Mouse (Mus musculus) heart, embryonic 14.5 days (tissue): ENCODE measurements around the gene Actn4. TPM values are rescaled to one million over a fixed set of nuclear protein-coding genes. Genes with fewer than 3 reads are reported as not detected.
"Not testable (repeated sequence)": the region's sequence is repeated elsewhere in the genome, so short reads cannot be mapped to it uniquely, and the experiment has no call there.

Experiments used
- ATAC-seq: fragments of 200-750 bp; cut with Nextera tagmentation; 2 replicates; pipeline ENCODE4 v1.8.0; 2017; ENCODE audit warnings: low read depth, moderate TSS enrichment; ENCODE audit not compliant: insufficient number of reproducible peaks, insufficient read depth, low FRiP score
- H3K27ac ChIP-seq, 2 experiments: fragments of 200-500 bp in 1 of 2; fragments of 300-500 bp in 1 of 2; sonication (generic) in 1 of 2; replicated peaks in 1 of 2; 2 replicates each; pipeline ENCODE4 v1.5.1; 2012 to 2014; ENCODE audit warnings: low read depth in 2 of 2, low read length in 2 of 2, control low read depth in 1 of 2, mild to moderate bottlenecking in 1 of 2, mixed read lengths in 1 of 2; ENCODE audit not compliant: control insufficient read depth in 1 of 2, insufficient read depth in 1 of 2
- H3K27me3 ChIP-seq: fragments of 300-500 bp; sonication (generic); 2 replicates; pipeline ENCODE4 v1.6.1; 2014; ENCODE audit warnings: mild to moderate bottlenecking, low read length, control low read depth; ENCODE audit not compliant: control insufficient read depth, insufficient read depth
- H3K36me3 ChIP-seq: fragments of 300-500 bp; sonication (generic); 2 replicates; pipeline ENCODE4 v1.6.1; 2014; ENCODE audit warnings: mild to moderate bottlenecking, control low read depth, low read length, mixed read lengths; ENCODE audit not compliant: control insufficient read depth, insufficient read depth
- H3K4me1 ChIP-seq, 2 experiments: fragments of 200-500 bp in 1 of 2; fragments of 300-500 bp in 1 of 2; sonication (generic) in 1 of 2; 2 replicates each; pipeline ENCODE4 v1.6.1; 2012 to 2014; ENCODE audit warnings: low read length in 2 of 2, control low read depth in 1 of 2, mixed read lengths in 1 of 2; ENCODE audit not compliant: control insufficient read depth in 2 of 2, insufficient read depth in 2 of 2
- H3K4me2 ChIP-seq: fragments of 300-500 bp; sonication (generic); 2 replicates; pipeline ENCODE4 v1.6.1; 2014; ENCODE audit warnings: mild to moderate bottlenecking, low read length
- H3K4me3 ChIP-seq, 2 experiments: fragments of 200-500 bp in 1 of 2; fragments of 300-500 bp in 1 of 2; sonication (generic) in 1 of 2; 2 replicates each; pipeline ENCODE4 v1.5.1; 2012 to 2014; ENCODE audit warnings: low read length in 2 of 2, mild to moderate bottlenecking in 2 of 2, control low read depth in 1 of 2, low read depth in 1 of 2, moderate library complexity in 1 of 2; ENCODE audit not compliant: control insufficient read depth in 1 of 2, insufficient read depth in 1 of 2
- H3K9ac ChIP-seq: fragments of 300-500 bp; sonication (generic); 2 replicates; pipeline ENCODE4 v1.6.1; 2014; ENCODE audit warnings: mild to moderate bottlenecking, low read length
- H3K9me3 ChIP-seq: fragments of 300-500 bp; sonication (generic); 2 replicates; pipeline ENCODE4 v1.6.1; 2016; ENCODE audit warnings: low read length, control low read depth; ENCODE audit not compliant: control insufficient read depth
- WGBS: fragments of 180-500 bp; shearing (Covaris S2); extraction: QIAGEN DNeasy Blood & Tissue Kit; methylation state at CpG from one replicate; pipeline ENCODE4 v1.1.7; 2014; 5-methylcytosine and 5-hydroxymethylcytosine counted together
- polyA plus RNA-seq: library from polyadenylated mRNA; unstranded; fragments of >200 nt; fragmentation: Nextera tagmentation; extraction: Ambion mirVana; gene quantifications from 2 replicates; pipeline ENCODE4 v1.2.1, GENCODE M21; 2014

The Actn4 gene
- polyA plus RNA-seq, 1 experiment from 2014 or later = 221 TPM

- peak overlapping the region in 1 of 2 experiments; percentile 20; a peak in 2 of 4 replicates for H3K4me3 ChIP-seq
- not testable (repeated sequence) for H3K27ac ChIP-seq, ATAC-seq
These were observed 94.4 kb downstream of the Actn4 start for GRCm38 (mm10) chr7:28867508-28868340.

DNA sequence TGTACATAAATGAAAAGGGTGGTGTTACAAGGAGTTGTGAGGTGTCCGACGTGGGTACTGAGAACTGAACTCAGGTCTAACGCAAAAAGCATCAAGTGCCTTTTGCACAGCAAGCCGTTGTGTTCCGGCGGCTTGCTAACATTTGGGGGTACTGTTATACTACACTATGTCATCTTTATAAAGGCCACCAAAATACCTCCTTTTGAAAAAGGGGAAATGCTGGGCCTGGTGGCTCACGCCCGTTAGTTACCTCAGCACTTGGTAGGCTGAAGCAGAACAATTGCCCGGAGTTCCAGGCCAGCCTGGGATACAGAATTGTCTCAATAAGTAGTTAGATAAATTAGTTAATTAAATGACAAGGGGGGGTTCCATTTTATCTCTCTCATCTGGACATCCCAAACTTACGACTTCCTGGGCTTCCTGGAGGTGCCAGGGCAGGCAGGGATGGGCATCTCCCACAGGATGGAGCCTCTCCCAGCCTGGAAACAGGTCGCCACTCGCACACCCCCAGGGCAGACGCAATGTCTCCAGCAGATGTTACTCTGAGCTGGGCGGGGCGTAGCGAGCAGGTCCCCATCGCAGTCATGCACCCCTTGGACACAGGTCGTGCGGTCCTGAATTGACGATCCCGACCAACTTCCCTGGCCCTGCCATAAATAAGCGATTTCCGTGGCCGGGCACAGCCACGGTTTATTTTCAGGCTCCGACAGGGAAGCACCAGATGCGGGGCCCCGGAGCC is 95.2 kb downstream of the Actn4 start:
- Histone ChIP-seq H3K27me3 (no peaks in the 10 kb centered on the region), H3K4me2 (no peak overlapping the region), H3K9me3 (no peaks in the 10 kb centered on the region), H3K4me3 (no peak overlapping the region), H3K27ac (no peak overlapping the region), H3K36me3 (no peaks in the 10 kb centered on the region), H3K4me1 (peaks cover 19 to 20% of the 10 kb centered on the region in 2 experiments), H3K9ac (no peak overlapping the region)
- 93% methylated on average over 28 of the region's 28 CpGs for WGBS
- no peak for ATAC-seq

More at GRCm38 (mm10) chr7:28867508-28868340, 94.4 kb downstream of the Actn4 start:
- H3K36me3 ChIP-seq, H3K9me3 ChIP-seq, H3K27me3 ChIP-seq, H3K9ac ChIP-seq: not testable (repeated sequence)
- peaks cover 19 to 20% of the 10 kb centered on the region in 2 experiments for H3K4me1 ChIP-seq
- peak overlapping the region; percentile 52 for H3K4me2 ChIP-seq
- 26% methylated on average over 23 of the region's 23 CpGs for WGBS

DNA sequence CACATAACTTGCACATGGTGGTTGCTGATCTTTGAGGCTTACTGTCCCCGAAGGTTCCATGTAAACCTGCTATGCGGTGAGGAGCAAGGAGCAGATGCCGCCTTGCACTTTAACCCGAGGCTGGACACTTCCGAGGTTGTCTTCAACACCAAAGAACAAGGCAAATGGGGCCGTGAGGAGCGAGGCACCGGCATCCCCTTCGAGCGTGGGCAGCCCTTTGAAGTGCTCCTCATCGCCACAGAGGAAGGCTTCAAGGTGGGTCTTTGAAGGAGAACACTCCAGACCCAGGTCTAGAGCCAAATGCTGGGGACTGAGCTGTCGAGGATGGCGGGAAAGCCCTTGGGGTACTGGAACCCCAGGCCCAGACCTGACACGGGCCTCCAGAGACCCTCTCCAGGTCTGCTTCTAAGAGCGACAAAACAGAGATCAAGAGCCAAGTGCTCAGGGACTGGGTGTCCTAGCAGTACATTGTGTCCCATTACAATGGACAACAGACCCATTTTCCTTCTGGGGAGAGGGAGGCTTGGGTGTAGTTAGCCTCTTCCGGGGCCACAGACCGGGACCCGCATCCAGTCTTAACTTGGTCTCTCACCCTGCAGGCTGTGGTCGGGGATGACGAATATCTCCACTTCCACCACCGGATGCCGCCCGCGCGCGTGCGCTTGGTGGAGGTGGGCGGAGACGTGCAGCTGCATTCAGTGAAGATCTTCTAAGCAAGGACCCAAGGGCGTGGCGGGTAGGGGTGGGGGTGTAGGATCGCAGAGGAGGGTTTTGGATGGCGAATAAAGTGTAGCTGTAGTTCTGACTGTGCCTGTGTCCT is 96.4 kb downstream of the Actn4 start:
- WGBS = 41% methylated on average over 33 of the region's 33 CpGs
- no peaks in the 10 kb centered on the region for H3K27me3 ChIP-seq
- peaks cover 19 to 20% of the 10 kb centered on the region in 2 experiments for H3K4me1 ChIP-seq
- peak overlapping the region; percentile 59 for H3K4me2 ChIP-seq
- peak overlapping the region; percentile 20 to 27 for H3K4me3 ChIP-seq
- H3K9me3 ChIP-seq = 0 out of 2 replicates have a peak, but pooled peaks cover 4% of the 10 kb centered on the region
- ATAC-seq = 0 out of 2 replicates have a peak, but pooled peaks have one; percentile 38
- no peaks in the 10 kb centered on the region for H3K36me3 ChIP-seq
- peak overlapping the region; percentile 49 for H3K9ac ChIP-seq
- 0 out of 4 replicates have a peak overlapping the region, but pooled peaks of 1 of the 2 experiments have one; percentile 14 for H3K27ac ChIP-seq

GRCm38 (mm10) chr7:28864288-28864750 is 97.8 kb downstream of the Actn4 start:
- Histone ChIP-seq H3K4me2 (peak overlapping the region; percentile 23), H3K9ac (peak overlapping the region; percentile 8; the same call in 1 of the 2 replicates)
- ATAC-seq = no peak

DNA sequence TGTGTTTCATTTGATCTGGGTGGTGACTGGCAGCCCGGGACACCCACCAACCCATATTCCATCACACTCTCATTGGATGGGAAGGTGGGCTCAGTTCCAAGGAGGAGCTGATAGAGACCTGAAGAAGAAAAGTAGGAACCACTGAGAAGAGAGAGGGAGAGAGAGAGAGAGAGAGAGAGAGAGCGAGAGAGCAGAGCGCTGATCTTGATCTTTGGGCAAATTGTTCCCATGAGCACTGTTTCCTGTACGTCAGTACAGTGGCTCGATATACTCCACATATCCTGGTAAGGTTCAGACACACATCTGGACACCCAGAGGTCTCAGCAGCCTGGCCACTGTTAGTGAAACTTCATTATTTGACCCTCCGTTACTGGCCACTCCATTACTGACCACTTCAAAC is 98.6 kb downstream of the Actn4 start, which contains the start of gene Lgals7:
Lgals7 (plus strand) TSS at position 314 of the 400 bp plus-strand sequence.
- Histone ChIP-seq H3K36me3 (no peaks in the 10 kb centered on the region), H3K4me3 (no peak within 1 kb of the TSS), H3K27ac (peak within 1 kb of the TSS in 1 of 2 experiments; percentile 39; a peak in 1 of 4 replicates), H3K4me1 (peaks cover 19 to 20% of the 10 kb centered on the region in 2 experiments), H3K9me3 (0 out of 2 replicates have a peak, but pooled peaks cover 7% of the 10 kb centered on the region), H3K9ac (peak within 1 kb of the TSS; percentile 8; the same call in 1 of the 2 replicates), H3K27me3 (no peaks in the 10 kb centered on the region), H3K4me2 (peak within 1 kb of the TSS; percentile 23)
- ATAC-seq = no peak
- WGBS = 79% methylated on average over 6 of the region's 6 CpGs

More at GRCm38 (mm10) chr7:28864288-28864750, 97.8 kb downstream of the Actn4 start:
- H3K27me3 ChIP-seq = no peaks in the 10 kb centered on the region
- H3K36me3 ChIP-seq = no peaks in the 10 kb centered on the region
- H3K4me1 ChIP-seq = peaks cover 19 to 20% of the 10 kb centered on the region in 2 experiments
- WGBS = 34% methylated on average over 9 of the region's 9 CpGs
- peak overlapping the region in 1 of 2 experiments; percentile 39; a peak in 1 of 4 replicates for H3K27ac ChIP-seq
- H3K9me3 ChIP-seq = 0 out of 2 replicates have a peak, but pooled peaks cover 4% of the 10 kb centered on the region
- H3K4me3 ChIP-seq = no peak overlapping the region

DNA sequence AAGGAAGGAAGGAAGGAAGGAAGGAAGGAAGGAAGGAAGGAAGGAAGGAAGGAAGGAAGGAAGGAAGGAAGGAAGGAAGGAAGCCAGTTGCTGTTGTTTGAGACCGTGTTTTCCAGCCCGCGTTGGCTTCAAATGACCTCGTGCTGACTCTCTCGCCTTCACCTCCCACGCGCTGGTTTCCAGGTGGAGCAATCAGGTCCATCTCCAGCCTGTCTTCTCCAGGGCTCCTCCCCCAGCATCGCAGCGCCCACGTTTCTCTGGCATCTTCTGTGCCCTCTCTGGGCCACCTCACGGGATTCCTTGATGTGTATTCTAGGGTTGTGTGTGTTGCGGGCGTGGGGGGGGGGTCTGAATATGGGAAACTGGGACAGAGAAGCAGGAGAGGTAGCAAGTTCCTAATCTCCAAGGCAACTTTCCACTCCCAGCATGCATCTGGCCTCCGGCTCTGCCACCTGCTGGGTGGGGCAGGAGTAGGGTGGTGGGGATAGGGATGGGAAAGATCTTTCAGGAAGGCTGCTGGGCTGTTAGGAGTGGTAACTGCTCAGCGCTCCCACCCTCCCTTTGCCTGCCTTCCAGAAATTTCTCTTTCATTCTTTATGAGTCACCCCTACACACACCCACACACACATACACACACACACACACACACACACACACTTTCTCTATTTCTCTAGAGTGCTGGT is 99.2 kb downstream of the Actn4 start:
- Histone ChIP-seq H3K36me3 (no peaks in the 10 kb centered on the region), H3K4me1 (peaks cover 19 to 20% of the 10 kb centered on the region in 2 experiments), H3K9ac (no peak overlapping the region), H3K27ac (no peak overlapping the region), H3K9me3 (0 out of 2 replicates have a peak, but pooled peaks cover 7% of the 10 kb centered on the region), H3K27me3 (no peaks in the 10 kb centered on the region), H3K4me3 (no peak overlapping the region), H3K4me2 (no peak overlapping the region)
- no peak for ATAC-seq
- WGBS = 73% methylated on average over 15 of the region's 15 CpGs
